Mouse (Mus musculus): ENCODE data around the gene Nupl1. TPM values are rescaled to one million over a fixed set of nuclear protein-coding genes. Genes with fewer than 3 reads are reported as not detected.

Nupl1 gene
- polyA plus RNA-seq, 1 experiment from 2014 or later: not detected

- 30% methylated on average over 7 of the region's 7 CpGs for WGBS
- H3K9ac ChIP-seq: no peak overlapping the region
Measured at GRCm38 (mm10) chr14:60262316-60262715, 11.1 kb upstream of the Nupl1 start.

DNA sequence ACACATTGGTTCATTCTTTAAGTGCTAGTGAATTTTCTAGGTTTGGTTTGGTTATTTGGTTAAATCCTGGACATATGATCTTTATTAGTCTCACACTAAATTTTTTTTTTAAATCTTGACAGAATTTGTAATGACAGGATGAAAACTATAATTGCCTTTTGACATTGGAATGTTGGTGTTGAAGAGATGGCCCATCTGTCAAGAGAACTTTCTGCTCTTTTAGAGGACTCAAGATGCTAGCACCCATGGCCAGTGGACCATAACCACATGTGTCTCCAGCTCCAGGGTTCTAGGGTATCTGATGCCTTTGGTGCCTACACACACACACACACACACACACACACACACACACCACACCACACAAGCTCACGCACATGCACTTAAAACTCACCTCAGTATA is 6.6 kb upstream of the Nupl1 start:
- WGBS: 89% methylated on average over 1 of the region's 1 CpGs

More at GRCm38 (mm10) chr14:60262316-60262715, 11.1 kb upstream of the Nupl1 start:
- Histone ChIP-seq H3K4me3 (no peak overlapping the region), H3K36me3 (no peaks in the 10 kb centered on the region), H3K4me1 (replicated peaks) (peaks cover 8% of the 10 kb centered on the region; the same call in 1 of the 2 replicates), H3K27ac (no peak overlapping the region), H3K9me3 (replicated peaks) (no peaks in the 10 kb centered on the region), H3K4me2 (no peak overlapping the region), H3K27me3 (no peaks in the 10 kb centered on the region)
- ATAC-seq (replicated peaks; ENCODE audit: insufficient number of reproducible peaks, insufficient read depth, low FRiP score, low read depth): no peak

DNA sequence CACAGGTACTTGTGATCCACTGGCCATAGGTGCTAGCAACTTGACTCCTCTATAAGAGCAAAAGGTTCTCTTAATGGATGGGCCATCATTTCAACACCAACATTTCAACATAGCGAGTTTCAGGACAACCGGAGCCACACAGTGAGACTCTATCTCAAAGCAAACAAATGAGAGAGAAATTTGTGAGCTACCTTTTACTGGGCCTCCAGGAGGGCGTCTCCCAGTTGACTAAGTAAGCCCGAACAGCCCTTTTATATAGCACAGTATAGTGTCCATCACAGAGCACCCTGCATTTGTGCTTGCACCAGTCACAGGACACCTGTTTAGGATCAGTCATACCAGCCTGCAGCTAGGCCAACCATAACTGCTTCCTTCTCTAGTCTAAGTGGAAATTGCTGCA is 5.9 kb upstream of the Nupl1 start:
- Histone ChIP-seq H3K36me3 (no peaks in the 10 kb centered on the region), H3K4me2 (no peak overlapping the region), H3K9me3 (replicated peaks) (no peaks in the 10 kb centered on the region), H3K4me3 (no peak overlapping the region), H3K27ac (no peak overlapping the region), H3K27me3 (no peaks in the 10 kb centered on the region), H3K9ac (no peak overlapping the region), H3K4me1 (replicated peaks) (peaks cover 6% of the 10 kb centered on the region)
- 55% methylated on average over 4 of the region's 4 CpGs for WGBS
- ATAC-seq (replicated peaks; ENCODE audit: insufficient number of reproducible peaks, insufficient read depth, low FRiP score, low read depth): no peak

More for the DNA sequence above, 6.6 kb upstream of the Nupl1 start:
- Histone ChIP-seq H3K36me3 (no peaks in the 10 kb centered on the region), H3K4me2 (no peak overlapping the region), H3K4me3 (no peak overlapping the region), H3K9me3 (replicated peaks) (no peaks in the 10 kb centered on the region), H3K9ac (no peak overlapping the region), H3K27me3 (no peaks in the 10 kb centered on the region), H3K4me1 (replicated peaks) (no peaks in the 10 kb centered on the region), H3K27ac (no peak overlapping the region)
- no peak for ATAC-seq (replicated peaks; ENCODE audit: insufficient number of reproducible peaks, insufficient read depth, low FRiP score, low read depth)

GRCm38 (mm10) chr14:60256356-60256755 is 5.1 kb upstream of the Nupl1 start:
- Histone ChIP-seq H3K4me3 (no peak overlapping the region), H3K9me3 (replicated peaks) (no peaks in the 10 kb centered on the region), H3K4me2 (no peak overlapping the region), H3K9ac (no peak overlapping the region), H3K36me3 (no peaks in the 10 kb centered on the region), H3K4me1 (replicated peaks) (peaks cover 7% of the 10 kb centered on the region), H3K27ac (no peak overlapping the region), H3K27me3 (no peaks in the 10 kb centered on the region)
- ATAC-seq (replicated peaks; ENCODE audit: insufficient number of reproducible peaks, insufficient read depth, low FRiP score, low read depth): no peak
- WGBS: 31% methylated on average over 3 of the region's 3 CpGs

GRCm38 (mm10) chr14:60254774-60255173 is 3.5 kb upstream of the Nupl1 start:
- no peak for ATAC-seq (replicated peaks; ENCODE audit: insufficient number of reproducible peaks, insufficient read depth, low FRiP score, low read depth)
- H3K4me1 ChIP-seq (replicated peaks): peaks cover 12% of the 10 kb centered on the region
- no peak overlapping the region for H3K4me3 ChIP-seq
- no peaks in the 10 kb centered on the region for H3K36me3 ChIP-seq
- H3K9ac ChIP-seq: no peak overlapping the region
- H3K4me2 ChIP-seq: no peak overlapping the region
- H3K27ac ChIP-seq: no peak overlapping the region
- no peaks in the 10 kb centered on the region for H3K27me3 ChIP-seq
- H3K9me3 ChIP-seq (replicated peaks): no peaks in the 10 kb centered on the region

- Histone ChIP-seq H3K27me3 (no peaks in the 10 kb centered on the region), H3K9me3 (replicated peaks) (no peaks in the 10 kb centered on the region), H3K4me1 (replicated peaks) (peaks cover 21% of the 10 kb centered on the region), H3K27ac (no peak overlapping the region), H3K4me2 (no peak overlapping the region), H3K36me3 (no peaks in the 10 kb centered on the region), H3K4me3 (no peak overlapping the region), H3K9ac (no peak overlapping the region)
- no peak for ATAC-seq (replicated peaks; ENCODE audit: insufficient number of reproducible peaks, insufficient read depth, low FRiP score, low read depth)
- 77% methylated on average over 3 of the region's 3 CpGs for WGBS
Measured at GRCm38 (mm10) chr14:60253466-60253865, 2.2 kb upstream of the Nupl1 start.

DNA sequence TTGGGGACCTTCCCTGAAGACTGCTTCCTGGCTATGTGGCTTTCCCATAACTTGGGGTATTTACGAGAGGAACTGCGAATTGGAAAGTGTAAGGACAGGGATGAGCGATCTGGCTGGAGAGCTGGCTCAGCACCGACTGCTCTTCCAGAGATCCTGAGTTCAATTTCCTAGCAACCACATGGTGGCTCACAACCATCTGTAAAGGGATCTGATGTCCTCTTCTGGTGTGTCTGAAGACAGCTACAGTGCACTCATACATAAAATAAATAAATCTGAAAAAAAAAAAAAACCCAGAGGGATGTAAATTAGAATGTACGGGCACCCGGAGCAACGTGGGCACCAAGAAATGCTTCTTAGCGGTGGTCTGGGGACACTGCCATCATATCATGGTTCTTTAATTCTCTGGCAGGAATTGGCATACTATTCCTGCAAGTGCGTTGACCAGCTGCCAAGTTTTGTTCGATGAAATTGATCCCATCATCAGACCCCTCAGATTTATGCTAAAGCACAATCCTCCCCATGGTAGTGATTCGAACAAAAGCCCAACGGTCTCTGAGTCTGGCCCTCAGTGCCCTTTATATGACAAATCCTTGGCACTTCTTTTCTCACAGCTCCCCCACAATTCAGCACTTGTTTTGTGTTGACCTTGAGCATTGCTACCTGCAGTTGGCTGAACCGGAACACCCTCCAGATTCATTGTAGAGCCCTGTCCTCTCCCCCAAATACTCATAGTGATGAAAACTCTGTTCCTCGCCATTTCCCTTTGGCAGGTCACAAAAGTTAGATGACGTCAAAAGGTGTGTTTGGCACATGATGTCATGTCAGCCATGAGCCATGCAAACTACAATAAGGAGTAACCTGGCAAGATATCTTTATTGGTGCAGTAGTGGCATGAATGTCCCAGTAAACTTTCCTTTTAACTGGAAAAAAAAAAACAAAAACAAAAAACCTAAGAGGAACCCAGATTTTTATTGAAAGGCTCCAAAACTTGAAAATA is 1.1 kb upstream of the Nupl1 start:
- Histone ChIP-seq H3K36me3 (no peaks in the 10 kb centered on the region), H3K9me3 (replicated peaks) (no peaks in the 10 kb centered on the region), H3K9ac (peak overlapping the region; percentile 74), H3K4me1 (replicated peaks) (peaks cover 21% of the 10 kb centered on the region), H3K27ac (peak overlapping the region; percentile 90), H3K4me2 (peak overlapping the region; percentile 93), H3K27me3 (no peaks in the 10 kb centered on the region), H3K4me3 (peak overlapping the region; percentile 96)
- WGBS: 21% methylated on average over 15 of the region's 15 CpGs
- no peak for ATAC-seq (replicated peaks; ENCODE audit: insufficient number of reproducible peaks, insufficient read depth, low FRiP score, low read depth)

GRCm38 (mm10) chr14:60250879-60251278 is 352 bp downstream of the Nupl1 start:
- Histone ChIP-seq H3K9ac (peak overlapping the region; percentile 95), H3K4me3 (peak overlapping the region; percentile 96), H3K36me3 (no peaks in the 10 kb centered on the region), H3K4me2 (peak overlapping the region; percentile 68), H3K9me3 (replicated peaks) (no peaks in the 10 kb centered on the region), H3K4me1 (replicated peaks) (peaks cover 21% of the 10 kb centered on the region), H3K27ac (peak overlapping the region; percentile 90), H3K27me3 (no peaks in the 10 kb centered on the region)
- under 1% methylated on average over 39 of the region's 39 CpGs for WGBS
- ATAC-seq (replicated peaks; ENCODE audit: insufficient number of reproducible peaks, insufficient read depth, low FRiP score, low read depth): peak; percentile 51

- Histone ChIP-seq H3K9ac (peak overlapping the region; percentile 95), H3K27me3 (no peaks in the 10 kb centered on the region), H3K4me1 (replicated peaks) (peaks cover 21% of the 10 kb centered on the region), H3K9me3 (replicated peaks) (no peaks in the 10 kb centered on the region), H3K27ac (no peak overlapping the region), H3K4me2 (peak overlapping the region; percentile 68), H3K4me3 (peak overlapping the region; percentile 96), H3K36me3 (no peaks in the 10 kb centered on the region)
- ATAC-seq (replicated peaks; ENCODE audit: insufficient number of reproducible peaks, insufficient read depth, low FRiP score, low read depth): no peak
- WGBS: 9% methylated on average over 8 of the region's 8 CpGs
Measured at GRCm38 (mm10) chr14:60250366-60250765, 865 bp downstream of the Nupl1 start.

DNA sequence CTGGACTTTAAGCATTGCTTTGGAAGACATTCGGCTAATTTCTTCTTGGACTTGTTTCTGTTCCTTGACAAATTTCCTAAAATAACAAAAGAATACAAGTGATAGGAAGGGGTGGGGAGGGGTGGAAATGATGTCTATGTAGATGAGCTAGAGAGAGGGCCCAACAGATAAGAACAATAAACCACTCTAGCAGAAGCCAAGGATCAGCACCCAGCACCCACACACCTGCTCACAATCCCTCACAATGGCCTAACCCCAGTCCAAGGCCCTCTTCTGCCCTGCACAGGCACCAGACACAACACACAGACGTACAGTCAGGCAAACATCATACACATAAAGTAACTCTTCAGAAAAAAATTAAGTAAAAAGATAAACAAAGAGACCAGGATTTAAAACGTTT is 12.7 kb downstream of the Nupl1 start:
- H3K36me3 ChIP-seq: peaks cover 29% of the 10 kb centered on the region
- no peak for ATAC-seq (replicated peaks; ENCODE audit: insufficient number of reproducible peaks, insufficient read depth, low FRiP score, low read depth)

GRCm38 (mm10) chr14:60219886-60220285 is 31.3 kb downstream of the Nupl1 start:
- Histone ChIP-seq H3K27me3 (no peaks in the 10 kb centered on the region), H3K36me3 (peaks cover 25% of the 10 kb centered on the region), H3K9ac (no peak overlapping the region), H3K4me1 (replicated peaks) (no peaks in the 10 kb centered on the region), H3K27ac (no peak overlapping the region), H3K9me3 (replicated peaks) (no peaks in the 10 kb centered on the region), H3K4me3 (no peak overlapping the region), H3K4me2 (no peak overlapping the region)
- ATAC-seq (replicated peaks; ENCODE audit: insufficient number of reproducible peaks, insufficient read depth, low FRiP score, low read depth): no peak
- WGBS: 89% methylated on average over 10 of the region's 10 CpGs

More for the DNA sequence above, 12.7 kb downstream of the Nupl1 start:
- no peaks in the 10 kb centered on the region for H3K9me3 ChIP-seq (replicated peaks)
- no peak overlapping the region for H3K27ac ChIP-seq
- H3K27me3 ChIP-seq: no peaks in the 10 kb centered on the region
- H3K4me3 ChIP-seq: no peak overlapping the region
- no peak overlapping the region for H3K9ac ChIP-seq
- WGBS: 69% methylated on average over 3 of the region's 3 CpGs
- H3K4me1 ChIP-seq (replicated peaks): no peaks in the 10 kb centered on the region
- no peak overlapping the region for H3K4me2 ChIP-seq

GRCm38 (mm10) chr14:60217616-60218015 is 33.6 kb downstream of the Nupl1 start:
- ATAC-seq (replicated peaks; ENCODE audit: insufficient number of reproducible peaks, insufficient read depth, low FRiP score, low read depth): no peak
- Histone ChIP-seq H3K4me1 (replicated peaks) (no peaks in the 10 kb centered on the region), H3K36me3 (peaks cover 25% of the 10 kb centered on the region), H3K9ac (no peak overlapping the region), H3K27me3 (no peaks in the 10 kb centered on the region), H3K4me3 (no peak overlapping the region), H3K9me3 (replicated peaks) (no peaks in the 10 kb centered on the region), H3K27ac (no peak overlapping the region), H3K4me2 (no peak overlapping the region)
- 95% methylated on average over 4 of the region's 4 CpGs for WGBS
